Mouse (Mus musculus): Measurements from ENCODE around the gene Klhl7. TPM values are rescaled to one million over a fixed set of nuclear protein-coding genes. Genes with fewer than 3 reads are reported as not detected.

Gene Klhl7
- polyA plus RNA-seq (2014; fragmentation: Nextera tagmentation; extraction: Ambion mirVana) = 46.6 and 50.4 TPM in 2 replicates

GRCm38 (mm10) chr5:24100106-24100809 lies at the start of gene Klhl7:
Gene Klhl7, plus strand, starts transcription at chr5:24100605.
- peak within 1 kb of the TSS; percentile 68 for H3K4me2 ChIP-seq (ENCODE audit: low read length)
- peak; percentile 94 for DNase-seq (ENCODE audit: low spot score)
- H3K27me3 ChIP-seq (replicated peaks; ENCODE audit: control insufficient read depth, insufficient read depth, low read length) = no peaks in the 10 kb centered on the region
- WGBS = 1% methylated on average over 45 of the region's 47 CpGs
- H3K9ac ChIP-seq (ENCODE audit: low read length) = peak within 1 kb of the TSS; percentile 85
- H3K4me3 ChIP-seq (ENCODE audit: low read depth, low read length) = peak within 1 kb of the TSS; percentile 78
- H3K27ac ChIP-seq (ENCODE audit: low read depth) = peak within 1 kb of the TSS; percentile 91
- ATAC-seq (replicated peaks; ENCODE audit: low FRiP score, low TSS enrichment, low read depth) = peak; percentile 96
- H3K36me3 ChIP-seq (ENCODE audit: control insufficient read depth, insufficient read depth, low read length) = no peaks in the 10 kb centered on the region
- peaks cover 3% of the 10 kb centered on the region; the same call in 1 of the 2 replicates for H3K4me1 ChIP-seq (replicated peaks; ENCODE audit: control insufficient read depth, insufficient read depth, low read length)
- H3K9me3 ChIP-seq (ENCODE audit: control insufficient read depth, low read length) = no peaks in the 10 kb centered on the region

- H3K36me3 ChIP-seq (ENCODE audit: control insufficient read depth, insufficient read depth, low read length) = no peaks in the 10 kb centered on the region
- ATAC-seq (replicated peaks; ENCODE audit: low FRiP score, low TSS enrichment, low read depth) (no peak), DNase-seq (ENCODE audit: low spot score) (no peak)
- no peaks in the 10 kb centered on the region for H3K27me3 ChIP-seq (replicated peaks; ENCODE audit: control insufficient read depth, insufficient read depth, low read length)
- H3K4me1 ChIP-seq (replicated peaks; ENCODE audit: control insufficient read depth, insufficient read depth, low read length) = peaks cover 7% of the 10 kb centered on the region; the same call in 1 of the 2 replicates
- no peaks in the 10 kb centered on the region; the same call in 1 of the 2 replicates for H3K9me3 ChIP-seq (ENCODE audit: control insufficient read depth, low read length)
- H3K27ac ChIP-seq (ENCODE audit: low read depth) = no peak overlapping the region
- H3K9ac ChIP-seq (ENCODE audit: low read length) = no peak overlapping the region
- H3K4me3 ChIP-seq (ENCODE audit: low read depth, low read length) = no peak overlapping the region
- WGBS = 55% methylated on average over 16 of the region's 16 CpGs
- no peak overlapping the region for H3K4me2 ChIP-seq (ENCODE audit: low read length)
Measured at GRCm38 (mm10) chr5:24051755-24052675, 48.4 kb upstream of the Klhl7 start.

GRCm38 (mm10) chr5:24053245-24054190 lies 46.9 kb upstream of the Klhl7 start:
- H3K36me3 ChIP-seq (ENCODE audit: control insufficient read depth, insufficient read depth, low read length) = no peaks in the 10 kb centered on the region
- no peak for ATAC-seq (replicated peaks; ENCODE audit: low FRiP score, low TSS enrichment, low read depth)
- H3K27me3 ChIP-seq (replicated peaks; ENCODE audit: control insufficient read depth, insufficient read depth, low read length) = no peaks in the 10 kb centered on the region
- DNase-seq (ENCODE audit: low spot score) = no peak
- H3K4me2 ChIP-seq (ENCODE audit: low read length) = no peak overlapping the region
- no peak overlapping the region for H3K9ac ChIP-seq (ENCODE audit: low read length)
- no peak overlapping the region for H3K4me3 ChIP-seq (ENCODE audit: low read depth, low read length)
- 42% methylated on average over 9 of the region's 9 CpGs for WGBS
- peaks cover 7% of the 10 kb centered on the region; the same call in 1 of the 2 replicates for H3K4me1 ChIP-seq (replicated peaks; ENCODE audit: control insufficient read depth, insufficient read depth, low read length)
- peaks cover 3% of the 10 kb centered on the region; the same call in 1 of the 2 replicates for H3K9me3 ChIP-seq (ENCODE audit: control insufficient read depth, low read length)
- H3K27ac ChIP-seq (ENCODE audit: low read depth) = no peak overlapping the region

GRCm38 (mm10) chr5:24054382-24054781 lies 46.0 kb upstream of the Klhl7 start:
- peaks cover 7% of the 10 kb centered on the region; the same call in 1 of the 2 replicates for H3K4me1 ChIP-seq (replicated peaks; ENCODE audit: control insufficient read depth, insufficient read depth, low read length)
- H3K4me3 ChIP-seq (ENCODE audit: low read depth, low read length) = no peak overlapping the region
- no peaks in the 10 kb centered on the region for H3K36me3 ChIP-seq (ENCODE audit: control insufficient read depth, insufficient read depth, low read length)
- ATAC-seq (replicated peaks; ENCODE audit: low FRiP score, low TSS enrichment, low read depth) (no peak), DNase-seq (ENCODE audit: low spot score) (no peak)
- H3K27ac ChIP-seq (ENCODE audit: low read depth) = no peak overlapping the region
- 92% methylated on average over 3 of the region's 3 CpGs for WGBS
- no peaks in the 10 kb centered on the region for H3K27me3 ChIP-seq (replicated peaks; ENCODE audit: control insufficient read depth, insufficient read depth, low read length)
- H3K4me2 ChIP-seq (ENCODE audit: low read length) = no peak overlapping the region
- no peak overlapping the region for H3K9ac ChIP-seq (ENCODE audit: low read length)
- H3K9me3 ChIP-seq (ENCODE audit: control insufficient read depth, low read length) = peaks cover 3% of the 10 kb centered on the region; the same call in 1 of the 2 replicates

GRCm38 (mm10) chr5:24056865-24057264 lies 43.5 kb upstream of the Klhl7 start:
- no peak overlapping the region for H3K9ac ChIP-seq (ENCODE audit: low read length)
- no peaks in the 10 kb centered on the region for H3K27me3 ChIP-seq (replicated peaks; ENCODE audit: control insufficient read depth, insufficient read depth, low read length)
- no peak overlapping the region for H3K27ac ChIP-seq (ENCODE audit: low read depth)
- H3K4me2 ChIP-seq (ENCODE audit: low read length) = no peak overlapping the region
- H3K36me3 ChIP-seq (ENCODE audit: control insufficient read depth, insufficient read depth, low read length) = no peaks in the 10 kb centered on the region
- DNase-seq (ENCODE audit: low spot score) (no peak), ATAC-seq (replicated peaks; ENCODE audit: low FRiP score, low TSS enrichment, low read depth) (no peak)
- WGBS = 87% methylated on average over 2 of the region's 2 CpGs
- no peak overlapping the region for H3K4me3 ChIP-seq (ENCODE audit: low read depth, low read length)
- peaks cover 7% of the 10 kb centered on the region; the same call in 1 of the 2 replicates for H3K4me1 ChIP-seq (replicated peaks; ENCODE audit: control insufficient read depth, insufficient read depth, low read length)
- H3K9me3 ChIP-seq (ENCODE audit: control insufficient read depth, low read length) = peaks cover 3% of the 10 kb centered on the region; the same call in 1 of the 2 replicates

GRCm38 (mm10) chr5:24057592-24057991 lies 42.8 kb upstream of the Klhl7 start:
- Histone ChIP-seq H3K4me3 (ENCODE audit: low read depth, low read length) (no peak overlapping the region), H3K9ac (ENCODE audit: low read length) (no peak overlapping the region), H3K4me1 (replicated peaks; ENCODE audit: control insufficient read depth, insufficient read depth, low read length) (peaks cover 7% of the 10 kb centered on the region; the same call in 1 of the 2 replicates), H3K27ac (ENCODE audit: low read depth) (no peak overlapping the region), H3K4me2 (ENCODE audit: low read length) (no peak overlapping the region), H3K9me3 (ENCODE audit: control insufficient read depth, low read length) (peaks cover 3% of the 10 kb centered on the region; the same call in 1 of the 2 replicates), H3K36me3 (ENCODE audit: control insufficient read depth, insufficient read depth, low read length) (no peaks in the 10 kb centered on the region), H3K27me3 (replicated peaks; ENCODE audit: control insufficient read depth, insufficient read depth, low read length) (no peaks in the 10 kb centered on the region)
- 72% methylated on average over 3 of the region's 3 CpGs for WGBS
- DNase-seq (ENCODE audit: low spot score) (no peak), ATAC-seq (replicated peaks; ENCODE audit: low FRiP score, low TSS enrichment, low read depth) (no peak)

- DNase-seq (ENCODE audit: low spot score) (no peak), ATAC-seq (replicated peaks; ENCODE audit: low FRiP score, low TSS enrichment, low read depth) (no peak)
- no peaks in the 10 kb centered on the region for H3K27me3 ChIP-seq (replicated peaks; ENCODE audit: control insufficient read depth, insufficient read depth, low read length)
- no peak overlapping the region for H3K4me3 ChIP-seq (ENCODE audit: low read depth, low read length)
- no peak overlapping the region for H3K9ac ChIP-seq (ENCODE audit: low read length)
- 47% methylated on average over 3 of the region's 3 CpGs for WGBS
- H3K4me1 ChIP-seq (replicated peaks; ENCODE audit: control insufficient read depth, insufficient read depth, low read length) = no peaks in the 10 kb centered on the region
- H3K36me3 ChIP-seq (ENCODE audit: control insufficient read depth, insufficient read depth, low read length) = no peaks in the 10 kb centered on the region
- no peak overlapping the region for H3K27ac ChIP-seq (ENCODE audit: low read depth)
- no peak overlapping the region for H3K4me2 ChIP-seq (ENCODE audit: low read length)
- H3K9me3 ChIP-seq (ENCODE audit: control insufficient read depth, low read length) = 0 out of 2 replicates have a peak, but pooled peaks cover 3% of the 10 kb centered on the region
Measured at GRCm38 (mm10) chr5:24060949-24061348, 39.5 kb upstream of the Klhl7 start.

- H3K4me2 ChIP-seq (ENCODE audit: low read length) = no peak overlapping the region
- DNase-seq (ENCODE audit: low spot score) = no peak
Measured at GRCm38 (mm10) chr5:24063034-24063433, 37.4 kb upstream of the Klhl7 start.

More at GRCm38 (mm10) chr5:24063034-24063433, 37.4 kb upstream of the Klhl7 start:
- no peak overlapping the region for H3K4me3 ChIP-seq (ENCODE audit: low read depth, low read length)
- H3K27me3 ChIP-seq (replicated peaks; ENCODE audit: control insufficient read depth, insufficient read depth, low read length) = no peaks in the 10 kb centered on the region
- H3K9me3 ChIP-seq (ENCODE audit: control insufficient read depth, low read length) = no peaks in the 10 kb centered on the region
- no peak overlapping the region for H3K27ac ChIP-seq (ENCODE audit: low read depth)
- no peak for ATAC-seq (replicated peaks; ENCODE audit: low FRiP score, low TSS enrichment, low read depth)
- no peaks in the 10 kb centered on the region for H3K36me3 ChIP-seq (ENCODE audit: control insufficient read depth, insufficient read depth, low read length)
- H3K9ac ChIP-seq (ENCODE audit: low read length) = no peak overlapping the region
- no peaks in the 10 kb centered on the region for H3K4me1 ChIP-seq (replicated peaks; ENCODE audit: control insufficient read depth, insufficient read depth, low read length)
- 82% methylated on average over 6 of the region's 6 CpGs for whole genome bisulfite sequencing

Measured in intestine, embryonic 14.5 days (tissue).